Mouse (Mus musculus) neural tube, embryonic 14.5 days (tissue): ENCODE results near the gene Srf. TPM values are rescaled to one million over a fixed set of nuclear protein-coding genes. Genes with fewer than 3 reads are reported as not detected.

Experiments used
- ATAC-seq: fragments of 200-750 bp; cut with Nextera tagmentation; 2 replicates; pipeline ENCODE4 v1.8.0; 2017; ENCODE audit warnings: low read depth, mild to moderate bottlenecking, moderate TSS enrichment, moderate library complexity
- H3K27ac ChIP-seq: fragments of 300-500 bp; sonication (generic); 2 replicates; pipeline ENCODE4 v1.5.1; 2014; ENCODE audit warnings: low read depth, mild to moderate bottlenecking, control low read depth, low read length, moderate library complexity, mixed read lengths
- H3K27me3 ChIP-seq: fragments of 300-500 bp; sonication (generic); 2 replicates; pipeline ENCODE4 v1.6.1; 2014; ENCODE audit warnings: low read length; ENCODE audit not compliant: control insufficient read depth, insufficient read depth
- H3K36me3 ChIP-seq: fragments of 300-500 bp; sonication (generic); 2 replicates; pipeline ENCODE4 v1.6.1; 2014; ENCODE audit warnings: low read length, mixed read lengths; ENCODE audit not compliant: control insufficient read depth, insufficient read depth
- H3K4me1 ChIP-seq: fragments of 300-500 bp; sonication (generic); 2 replicates; pipeline ENCODE4 v1.6.1; 2014; ENCODE audit warnings: low read length; ENCODE audit not compliant: control insufficient read depth, insufficient read depth
- H3K4me2 ChIP-seq: fragments of 300-500 bp; sonication (generic); 2 replicates; pipeline ENCODE4 v1.6.1; 2014; ENCODE audit warnings: mild to moderate bottlenecking, low read depth, low read length, control low read depth
- H3K4me3 ChIP-seq: fragments of 300-500 bp; sonication (generic); 2 replicates; pipeline ENCODE4 v1.5.1; 2014; ENCODE audit warnings: low read depth, low read length, control low read depth, mixed read lengths
- H3K9ac ChIP-seq: fragments of 300-500 bp; sonication (generic); replicated peaks from 2 replicates; pipeline ENCODE4 v1.6.1; 2014; ENCODE audit warnings: low read depth, mild to moderate bottlenecking, control low read depth, low read length, mixed read lengths
- H3K9me3 ChIP-seq: fragments of 300-500 bp; sonication (generic); 2 replicates; pipeline ENCODE4 v1.6.1; 2016; ENCODE audit warnings: low read length; ENCODE audit not compliant: control insufficient read depth
- WGBS: fragments of 180-500 bp; shearing (Covaris S2); extraction: QIAGEN DNeasy Blood & Tissue Kit; methylation state at CpG from one replicate; pipeline ENCODE4 v1.1.7; 2014; 5-methylcytosine and 5-hydroxymethylcytosine counted together
- polyA plus RNA-seq: library from polyadenylated mRNA; unstranded; fragments of >200 nt; fragmentation: Nextera tagmentation; extraction: Ambion mirVana; gene quantifications from 2 replicates; pipeline ENCODE4 v1.2.1, GENCODE M21; 2014

Srf gene
- polyA plus RNA-seq, 1 experiment from 2014 or later: 5.4 TPM

DNA sequence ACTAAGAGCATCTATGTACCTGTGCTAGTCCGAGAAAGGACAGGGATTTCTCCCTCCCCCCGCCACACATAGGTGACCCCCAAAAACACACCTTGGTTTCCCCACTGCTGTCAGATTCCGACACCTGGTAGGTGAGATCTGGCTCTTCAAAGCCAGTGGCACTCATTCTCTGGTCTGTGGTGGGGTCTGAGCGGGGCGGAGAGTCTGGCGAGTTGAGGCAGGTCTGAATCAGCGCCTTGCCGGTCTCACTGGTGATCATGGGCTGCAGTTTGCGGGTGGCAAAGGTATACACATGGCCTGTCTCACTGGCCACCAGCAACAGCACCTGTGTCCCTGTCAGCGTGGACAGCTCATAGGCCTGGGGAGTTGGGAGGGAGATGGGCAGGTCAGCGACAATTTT, 2.5 kb downstream of the Srf start:
- Histone ChIP-seq H3K27me3 (no peaks in the 10 kb centered on the region), H3K9me3 (no peaks in the 10 kb centered on the region), H3K4me1 (peaks cover 29% of the 10 kb centered on the region), H3K27ac (peak overlapping the region; percentile 29; the same call in 1 of the 2 replicates), H3K4me2 (peak overlapping the region; percentile 69), H3K36me3 (peaks cover 20% of the 10 kb centered on the region), H3K9ac (peak overlapping the region; percentile 28; the same call in 1 of the 2 replicates), H3K4me3 (peak overlapping the region; percentile 96; the same call in 1 of the 2 replicates)
- ATAC-seq: no peak
- 51% methylated on average over 11 of the region's 11 CpGs for WGBS

- H3K36me3 ChIP-seq: peaks cover 23% of the 10 kb centered on the region
- 0 out of 2 replicates have a peak overlapping the region, but pooled peaks have one; percentile 28 for H3K9ac ChIP-seq
- ATAC-seq: peak; percentile 75
- H3K4me2 ChIP-seq: peak overlapping the region; percentile 69
- peak overlapping the region; percentile 29 for H3K4me3 ChIP-seq
- under 1% methylated on average over 24 of the region's 24 CpGs for WGBS
- no peaks in the 10 kb centered on the region for H3K27me3 ChIP-seq
- H3K27ac ChIP-seq: peak overlapping the region; percentile 29
- H3K9me3 ChIP-seq: no peaks in the 10 kb centered on the region
- H3K4me1 ChIP-seq: peaks cover 29% of the 10 kb centered on the region
These were observed 3.0 kb downstream of the Srf start for GRCm38 (mm10) chr17:46552841-46553423.

DNA sequence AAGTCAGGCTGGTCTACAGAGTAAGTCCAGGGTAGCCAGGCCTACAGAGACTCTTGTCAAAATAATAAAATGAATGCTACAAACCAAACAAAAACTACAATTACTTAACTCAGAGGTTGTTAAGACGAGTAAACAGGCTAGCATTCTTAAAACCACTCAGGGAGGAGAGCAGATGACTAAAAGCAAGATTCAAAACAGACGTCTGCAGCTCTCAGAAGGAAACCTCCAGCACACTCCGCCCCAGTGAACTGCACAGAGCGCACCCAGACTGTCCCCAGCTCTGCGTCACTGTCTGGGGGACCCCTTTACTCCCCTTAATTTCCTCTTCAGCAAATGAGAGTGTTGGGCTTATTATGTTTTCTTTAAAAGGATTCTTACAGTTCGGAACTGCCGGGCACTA, 3.8 kb downstream of the Srf start:
- Histone ChIP-seq H3K36me3 (peaks cover 23% of the 10 kb centered on the region), H3K27me3 (no peaks in the 10 kb centered on the region), H3K4me1 (peaks cover 28% of the 10 kb centered on the region), H3K4me2 (peak overlapping the region; percentile 69; the same call in 1 of the 2 replicates), H3K9me3 (no peaks in the 10 kb centered on the region), H3K27ac (peak overlapping the region; percentile 55), H3K4me3 (no peak overlapping the region), H3K9ac (no peak overlapping the region)
- no peak for ATAC-seq
- 86% methylated on average over 7 of the region's 7 CpGs for WGBS

- peaks cover 23% of the 10 kb centered on the region for H3K36me3 ChIP-seq
- H3K27me3 ChIP-seq: no peaks in the 10 kb centered on the region
- H3K4me3 ChIP-seq: no peak overlapping the region
- 96% methylated on average over 6 of the region's 6 CpGs for WGBS
- no peaks in the 10 kb centered on the region for H3K9me3 ChIP-seq
- H3K9ac ChIP-seq: no peak overlapping the region
- H3K27ac ChIP-seq: no peak overlapping the region
- H3K4me2 ChIP-seq: no peak overlapping the region
- peaks cover 30% of the 10 kb centered on the region for H3K4me1 ChIP-seq
- no peak for ATAC-seq
These were observed 4.6 kb downstream of the Srf start for GRCm38 (mm10) chr17:46551369-46551768.

- no peak overlapping the region for H3K4me3 ChIP-seq
- 89% methylated on average over 7 of the region's 7 CpGs for WGBS
- ATAC-seq: no peak
These were observed 5.1 kb downstream of the Srf start for GRCm38 (mm10) chr17:46550904-46551303.

GRCm38 (mm10) chr17:46549642-46550041, 6.3 kb downstream of the Srf start:
- Histone ChIP-seq H3K4me2 (no peak overlapping the region), H3K36me3 (peaks cover 23% of the 10 kb centered on the region), H3K4me1 (peaks cover 33% of the 10 kb centered on the region), H3K9ac (no peak overlapping the region), H3K4me3 (no peak overlapping the region), H3K27me3 (no peaks in the 10 kb centered on the region), H3K27ac (no peak overlapping the region), H3K9me3 (no peaks in the 10 kb centered on the region)
- WGBS: 90% methylated on average over 9 of the region's 9 CpGs
- ATAC-seq: no peak

More at GRCm38 (mm10) chr17:46550904-46551303, 5.1 kb downstream of the Srf start:
- peaks cover 23% of the 10 kb centered on the region for H3K36me3 ChIP-seq
- peaks cover 30% of the 10 kb centered on the region for H3K4me1 ChIP-seq
- no peaks in the 10 kb centered on the region for H3K9me3 ChIP-seq
- H3K9ac ChIP-seq: no peak overlapping the region
- no peak overlapping the region for H3K4me2 ChIP-seq
- no peaks in the 10 kb centered on the region for H3K27me3 ChIP-seq
- H3K27ac ChIP-seq: no peak overlapping the region

GRCm38 (mm10) chr17:46549193-46549592, 6.8 kb downstream of the Srf start:
- H3K9me3 ChIP-seq: no peaks in the 10 kb centered on the region
- no peak for ATAC-seq
- no peak overlapping the region for H3K27ac ChIP-seq
- H3K36me3 ChIP-seq: peaks cover 23% of the 10 kb centered on the region
- no peaks in the 10 kb centered on the region for H3K27me3 ChIP-seq
- no peak overlapping the region for H3K4me3 ChIP-seq
- peaks cover 29% of the 10 kb centered on the region for H3K4me1 ChIP-seq
- 27% methylated on average over 8 of the region's 8 CpGs for WGBS
- H3K9ac ChIP-seq: no peak overlapping the region
- H3K4me2 ChIP-seq: no peak overlapping the region

DNA sequence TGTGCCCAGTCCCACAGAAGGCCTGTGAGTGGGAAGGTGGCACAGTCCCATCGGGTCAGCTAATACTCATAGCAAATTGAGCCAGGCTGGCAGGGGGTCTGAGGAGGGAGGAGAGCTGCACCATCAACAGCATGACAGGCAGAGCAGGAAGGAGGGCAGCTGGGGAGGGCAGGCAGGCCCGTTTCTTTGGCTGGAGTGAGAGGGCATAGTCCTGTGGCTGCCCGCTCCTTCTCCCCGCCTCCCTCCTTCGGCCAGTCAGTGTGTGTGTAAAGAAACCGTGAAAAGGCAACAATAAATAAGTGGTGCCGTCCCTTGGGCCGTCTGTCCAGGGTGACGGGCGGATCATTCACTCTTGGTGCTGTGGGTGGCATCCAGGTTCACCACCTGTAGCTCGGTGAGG, 7.2 kb downstream of the Srf start:
- no peak overlapping the region for H3K4me2 ChIP-seq
- peaks cover 24% of the 10 kb centered on the region for H3K36me3 ChIP-seq
- H3K9ac ChIP-seq: no peak overlapping the region
- H3K4me1 ChIP-seq: peaks cover 25% of the 10 kb centered on the region
- H3K9me3 ChIP-seq: no peaks in the 10 kb centered on the region
- H3K27me3 ChIP-seq: no peaks in the 10 kb centered on the region
- 48% methylated on average over 11 of the region's 11 CpGs for WGBS
- no peak for ATAC-seq
- no peak overlapping the region for H3K4me3 ChIP-seq
- H3K27ac ChIP-seq: no peak overlapping the region

DNA sequence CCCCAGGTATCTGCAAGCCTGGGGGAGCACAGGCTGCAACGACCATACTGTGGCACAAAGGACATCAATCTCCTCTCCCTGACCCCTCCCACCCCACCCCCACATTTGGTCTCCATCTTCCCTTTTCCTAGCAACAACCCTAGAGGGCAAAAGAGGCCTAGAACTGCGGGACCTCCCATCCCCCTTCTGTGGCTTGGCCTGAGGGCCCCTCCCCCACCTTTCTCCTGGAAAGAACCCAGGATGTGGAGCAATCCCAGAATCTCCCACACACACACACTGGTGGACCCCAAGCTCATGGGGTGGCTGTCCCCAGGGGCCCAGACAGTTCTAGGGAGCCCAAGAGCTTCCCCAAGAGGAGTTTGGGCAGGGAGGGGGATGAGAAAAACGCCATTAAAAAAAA, 8.1 kb downstream of the Srf start:
- Histone ChIP-seq H3K9ac (no peak overlapping the region), H3K9me3 (no peaks in the 10 kb centered on the region), H3K27ac (no peak overlapping the region), H3K4me1 (peaks cover 17% of the 10 kb centered on the region), H3K4me3 (no peak overlapping the region), H3K27me3 (no peaks in the 10 kb centered on the region), H3K4me2 (no peak overlapping the region), H3K36me3 (peaks cover 29% of the 10 kb centered on the region)
- WGBS: 30% methylated on average over 3 of the region's 3 CpGs
- no peak for ATAC-seq
